Mouse (Mus musculus): ENCODE data around the gene Pstk. TPM values are rescaled to one million over a fixed set of nuclear protein-coding genes. Genes with fewer than 3 reads are reported as not detected.
"Not testable (repeated sequence)": the region's sequence is repeated elsewhere in the genome, so short reads cannot be mapped to it uniquely, and the experiment has no call there.

The Pstk gene
- polyA plus RNA-seq, 1 experiment from 2014 or later, result 57.9 TPM

- Histone ChIP-seq H3K9me3 (ENCODE audit: control insufficient read depth, low read length) (no peaks in the 10 kb centered on the region), H3K4me1 (ENCODE audit: control insufficient read depth, insufficient read depth, low read depth, low read length) (peaks cover 21% of the 10 kb centered on the region), H3K4me3 (ENCODE audit: low read length) (peak within 1 kb of the TSS; percentile 72), H3K4me2 (ENCODE audit: low read length) (peak within 1 kb of the TSS; percentile 82), H3K27me3 (replicated peaks; ENCODE audit: control insufficient read depth, insufficient read depth, low read length) (no peaks in the 10 kb centered on the region), H3K27ac (ENCODE audit: low read depth, low read length) (peak within 1 kb of the TSS; percentile 80), H3K36me3 (ENCODE audit: control insufficient read depth, insufficient read depth, low read length) (no peaks in the 10 kb centered on the region), H3K9ac (ENCODE audit: low read depth, low read length) (peak within 1 kb of the TSS; percentile 83)
- WGBS, result 1% methylated on average over 41 of the region's 42 CpGs
- ATAC-seq, result peak; percentile 99
These were observed 39.6 kb downstream of the Pstk start, which contains the start of the genes Ikzf5 and Acadsb for GRCm38 (mm10) chr7:131410416-131411058. TSS of gene Ikzf5 (minus strand) at chr7:131410521. TSS of gene Acadsb (plus strand) at chr7:131410601.

- Histone ChIP-seq H3K36me3 (ENCODE audit: control insufficient read depth, insufficient read depth, low read length) (no peaks in the 10 kb centered on the region), H3K27ac (ENCODE audit: low read depth, low read length) (no peak overlapping the region), H3K9me3 (ENCODE audit: control insufficient read depth, low read length) (no peaks in the 10 kb centered on the region), H3K9ac (ENCODE audit: low read depth, low read length) (peak overlapping the region; percentile 83), H3K4me3 (ENCODE audit: low read length) (peak overlapping the region; percentile 72), H3K27me3 (replicated peaks; ENCODE audit: control insufficient read depth, insufficient read depth, low read length) (no peaks in the 10 kb centered on the region), H3K4me2 (ENCODE audit: low read length) (peak overlapping the region; percentile 77), H3K4me1 (ENCODE audit: control insufficient read depth, insufficient read depth, low read depth, low read length) (peaks cover 21% of the 10 kb centered on the region)
- 55% methylated on average over 10 of the region's 10 CpGs for WGBS
- no peak for ATAC-seq
These were observed 40.4 kb downstream of the Pstk start for GRCm38 (mm10) chr7:131411221-131411940.

GRCm38 (mm10) chr7:131411941-131412270, 41.0 kb downstream of the Pstk start:
- no peak overlapping the region for H3K27ac ChIP-seq (ENCODE audit: low read depth, low read length)
- no peak for ATAC-seq
- H3K4me3 ChIP-seq (ENCODE audit: low read length), result no peak overlapping the region
- peaks cover 21% of the 10 kb centered on the region for H3K4me1 ChIP-seq (ENCODE audit: control insufficient read depth, insufficient read depth, low read depth, low read length)
- H3K9ac ChIP-seq (ENCODE audit: low read depth, low read length), result no peak overlapping the region
- WGBS, result 73% methylated on average over 2 of the region's 2 CpGs
- peak overlapping the region; percentile 77; the same call in 1 of the 2 replicates for H3K4me2 ChIP-seq (ENCODE audit: low read length)
- H3K27me3 ChIP-seq (replicated peaks; ENCODE audit: control insufficient read depth, insufficient read depth, low read length), result no peaks in the 10 kb centered on the region
- H3K9me3 ChIP-seq (ENCODE audit: control insufficient read depth, low read length), result no peaks in the 10 kb centered on the region
- H3K36me3 ChIP-seq (ENCODE audit: control insufficient read depth, insufficient read depth, low read length), result no peaks in the 10 kb centered on the region

- not testable (repeated sequence) for H3K27me3 ChIP-seq (replicated peaks; ENCODE audit: control insufficient read depth, insufficient read depth, low read length); H3K9ac ChIP-seq (ENCODE audit: low read depth, low read length); H3K4me2 ChIP-seq (ENCODE audit: low read length); H3K4me1 ChIP-seq (ENCODE audit: control insufficient read depth, insufficient read depth, low read depth, low read length); ATAC-seq; H3K9me3 ChIP-seq (ENCODE audit: control insufficient read depth, low read length); H3K4me3 ChIP-seq (ENCODE audit: low read length); H3K27ac ChIP-seq (ENCODE audit: low read depth, low read length); H3K36me3 ChIP-seq (ENCODE audit: control insufficient read depth, insufficient read depth, low read length)
These were observed 45.8 kb downstream of the Pstk start for GRCm38 (mm10) chr7:131416742-131417141.

GRCm38 (mm10) chr7:131417605-131418004, 46.7 kb downstream of the Pstk start:
- Histone ChIP-seq H3K27me3 (replicated peaks; ENCODE audit: control insufficient read depth, insufficient read depth, low read length) (no peaks in the 10 kb centered on the region), H3K9me3 (ENCODE audit: control insufficient read depth, low read length) (no peaks in the 10 kb centered on the region), H3K36me3 (ENCODE audit: control insufficient read depth, insufficient read depth, low read length) (no peaks in the 10 kb centered on the region), H3K4me1 (ENCODE audit: control insufficient read depth, insufficient read depth, low read depth, low read length) (no peaks in the 10 kb centered on the region; the same call in 1 of the 2 replicates), H3K27ac (ENCODE audit: low read depth, low read length) (no peak overlapping the region), H3K9ac (ENCODE audit: low read depth, low read length) (no peak overlapping the region), H3K4me2 (ENCODE audit: low read length) (no peak overlapping the region), H3K4me3 (ENCODE audit: low read length) (no peak overlapping the region)
- no peak for ATAC-seq

- Histone ChIP-seq H3K27me3 (replicated peaks; ENCODE audit: control insufficient read depth, insufficient read depth, low read length) (no peaks in the 10 kb centered on the region), H3K9me3 (ENCODE audit: control insufficient read depth, low read length) (no peaks in the 10 kb centered on the region), H3K9ac (ENCODE audit: low read depth, low read length) (no peak overlapping the region), H3K27ac (ENCODE audit: low read depth, low read length) (no peak overlapping the region), H3K36me3 (ENCODE audit: control insufficient read depth, insufficient read depth, low read length) (peaks cover 12% of the 10 kb centered on the region), H3K4me2 (ENCODE audit: low read length) (no peak overlapping the region), H3K4me3 (ENCODE audit: low read length) (no peak overlapping the region), H3K4me1 (ENCODE audit: control insufficient read depth, insufficient read depth, low read depth, low read length) (no peaks in the 10 kb centered on the region)
- no peak for ATAC-seq
- WGBS, result 85% methylated on average over 2 of the region's 2 CpGs
These were observed 54.0 kb downstream of the Pstk start for GRCm38 (mm10) chr7:131424912-131425311.

- H3K36me3 ChIP-seq (ENCODE audit: control insufficient read depth, insufficient read depth, low read length), result peaks cover 24% of the 10 kb centered on the region
- no peak overlapping the region for H3K4me2 ChIP-seq (ENCODE audit: low read length)
- no peaks in the 10 kb centered on the region for H3K9me3 ChIP-seq (ENCODE audit: control insufficient read depth, low read length)
- no peak overlapping the region for H3K4me3 ChIP-seq (ENCODE audit: low read length)
- no peak overlapping the region for H3K9ac ChIP-seq (ENCODE audit: low read depth, low read length)
- H3K27me3 ChIP-seq (replicated peaks; ENCODE audit: control insufficient read depth, insufficient read depth, low read length), result no peaks in the 10 kb centered on the region
- no peak for ATAC-seq
- H3K4me1 ChIP-seq (ENCODE audit: control insufficient read depth, insufficient read depth, low read depth, low read length), result no peaks in the 10 kb centered on the region
- 93% methylated on average over 5 of the region's 5 CpGs for WGBS
- no peak overlapping the region for H3K27ac ChIP-seq (ENCODE audit: low read depth, low read length)
These were observed 56.4 kb downstream of the Pstk start for GRCm38 (mm10) chr7:131427331-131427730.

- Histone ChIP-seq H3K27me3 (replicated peaks; ENCODE audit: control insufficient read depth, insufficient read depth, low read length) (no peaks in the 10 kb centered on the region), H3K27ac (ENCODE audit: low read depth, low read length) (no peak overlapping the region), H3K36me3 (ENCODE audit: control insufficient read depth, insufficient read depth, low read length) (peaks cover 22% of the 10 kb centered on the region), H3K4me1 (ENCODE audit: control insufficient read depth, insufficient read depth, low read depth, low read length) (no peaks in the 10 kb centered on the region), H3K9ac (ENCODE audit: low read depth, low read length) (no peak overlapping the region), H3K9me3 (ENCODE audit: control insufficient read depth, low read length) (no peaks in the 10 kb centered on the region), H3K4me3 (ENCODE audit: low read length) (no peak overlapping the region), H3K4me2 (ENCODE audit: low read length) (no peak overlapping the region)
- ATAC-seq, result peak; percentile 63; the same call in 1 of the 2 replicates
- WGBS, result 10% methylated on average over 1 of the region's 1 CpGs
These were observed 61.3 kb downstream of the Pstk start for GRCm38 (mm10) chr7:131432244-131432643.

- Histone ChIP-seq H3K27ac (ENCODE audit: low read depth, low read length) (no peak overlapping the region), H3K36me3 (ENCODE audit: control insufficient read depth, insufficient read depth, low read length) (peaks cover 19% of the 10 kb centered on the region), H3K4me1 (ENCODE audit: control insufficient read depth, insufficient read depth, low read depth, low read length) (no peaks in the 10 kb centered on the region), H3K9me3 (ENCODE audit: control insufficient read depth, low read length) (no peaks in the 10 kb centered on the region), H3K4me2 (ENCODE audit: low read length) (no peak overlapping the region), H3K4me3 (ENCODE audit: low read length) (no peak overlapping the region), H3K9ac (ENCODE audit: low read depth, low read length) (no peak overlapping the region), H3K27me3 (replicated peaks; ENCODE audit: control insufficient read depth, insufficient read depth, low read length) (no peaks in the 10 kb centered on the region)
- WGBS, result 98% methylated on average over 1 of the region's 1 CpGs
- no peak for ATAC-seq
These were observed 63.3 kb downstream of the Pstk start for GRCm38 (mm10) chr7:131434276-131434675.

Measured in hindbrain, embryonic 16.5 days (tissue).